Mouse (Mus musculus): ENCODE measurements around the gene Snx17.
"Not testable (repeated sequence)": the region's sequence is repeated elsewhere in the genome, so short reads cannot be mapped to it uniquely, and the experiment has no call there.

Gene Snx17

DNA sequence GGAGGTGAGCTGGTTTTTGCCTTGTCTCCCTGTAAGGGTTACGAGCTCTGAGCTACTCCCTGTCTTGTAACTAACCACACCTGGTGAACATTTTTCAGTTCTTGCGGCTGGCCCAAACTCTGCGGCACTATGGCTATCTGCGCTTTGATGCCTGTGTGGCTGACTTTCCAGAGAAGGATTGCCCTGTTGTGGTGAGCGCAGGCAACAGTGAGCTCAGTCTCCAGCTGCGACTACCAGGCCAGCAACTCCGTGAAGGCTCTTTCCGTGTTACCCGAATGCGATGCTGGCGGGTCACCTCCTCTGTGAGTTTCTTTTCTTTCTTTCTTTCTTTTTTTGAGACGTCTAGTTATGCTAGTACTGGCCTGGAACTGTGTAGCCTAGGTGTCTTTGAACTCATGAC, 4.0 kb downstream of the Snx17 start:
- DNase-seq: no peak

DNA sequence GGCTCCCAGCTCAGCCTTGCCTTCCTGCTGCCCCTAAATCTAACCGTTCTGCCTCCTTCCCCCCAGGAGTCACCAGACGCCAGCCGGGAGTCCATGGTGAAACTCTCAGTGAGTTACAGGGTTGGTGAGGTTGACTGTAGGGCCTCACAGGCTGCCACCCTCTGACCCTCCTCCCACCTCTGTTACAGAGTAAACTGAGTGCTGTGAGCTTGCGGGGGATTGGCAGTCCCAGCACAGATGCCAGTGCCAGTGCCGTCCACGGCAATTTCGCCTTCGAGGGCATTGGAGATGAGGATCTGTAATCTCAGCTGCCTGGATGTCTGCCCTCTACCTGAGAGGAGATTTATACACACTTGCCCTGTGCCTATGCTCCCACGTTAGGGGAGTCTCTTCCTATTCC, 5.1 kb downstream of the Snx17 start:
- DNase-seq: no peak

DNA sequence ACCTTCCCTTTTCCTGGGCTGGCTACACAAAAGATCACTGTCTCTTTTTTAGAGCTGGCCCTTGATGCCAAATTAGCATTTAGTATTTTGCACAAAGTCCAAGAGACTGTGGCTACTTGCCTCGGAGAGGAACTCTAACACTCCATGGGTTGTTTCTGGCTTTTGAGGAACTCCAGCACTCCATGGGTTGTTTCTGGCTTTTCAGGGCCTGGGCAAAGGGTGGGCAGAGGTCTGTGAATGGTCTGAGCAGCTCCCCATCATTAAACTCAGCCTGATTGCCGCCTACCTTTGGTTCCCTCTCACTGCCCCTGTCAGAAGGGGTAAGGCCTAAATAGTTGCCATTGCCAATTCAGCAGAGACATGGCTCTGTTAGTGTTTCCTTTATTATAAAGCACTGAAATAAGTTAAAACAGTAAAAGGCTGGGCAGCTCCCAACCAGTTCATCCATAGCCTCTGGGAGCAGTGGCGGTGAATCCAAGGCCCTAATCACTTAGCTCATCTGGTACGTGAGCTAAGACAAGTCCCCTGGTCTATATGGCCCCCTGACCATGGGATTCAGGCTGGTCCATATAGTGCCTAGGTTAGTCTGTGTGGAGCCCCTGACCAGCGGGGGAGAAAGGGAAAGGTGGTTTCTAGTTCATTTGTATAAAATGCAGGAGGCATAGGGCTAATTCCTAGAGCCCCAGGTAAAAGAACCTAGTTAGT, 5.7 kb downstream of the Snx17 start:
- no peak for DNase-seq

DNA sequence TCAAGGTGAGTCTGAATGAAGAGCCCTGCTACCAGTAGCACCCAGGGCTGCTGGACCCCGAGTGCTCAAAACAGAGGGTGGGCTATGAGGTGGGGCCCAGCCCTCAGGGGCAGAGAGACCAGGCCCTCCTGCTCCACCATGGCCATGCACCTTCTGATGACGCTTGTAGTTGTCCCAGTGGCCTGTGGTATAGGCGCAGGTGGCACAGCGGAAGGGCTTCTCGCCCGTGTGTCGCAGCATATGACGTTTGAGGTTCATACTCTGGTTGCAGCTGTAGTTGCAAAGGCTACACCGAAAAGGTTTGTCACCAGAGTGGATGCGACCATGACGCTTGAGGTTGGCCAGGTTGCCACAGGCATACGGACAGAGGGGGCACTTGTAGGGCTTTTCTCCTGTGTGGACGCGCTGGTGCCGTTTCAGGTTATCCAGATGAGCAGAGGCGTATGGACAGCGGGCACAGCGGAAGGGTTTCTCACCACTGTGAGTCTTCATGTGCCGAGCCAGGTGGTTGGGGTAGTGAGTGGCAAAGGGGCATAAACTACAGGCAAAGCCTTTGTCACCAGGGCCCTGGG, 6.4 kb downstream of the Snx17 start:
- peak in 1 of 2 experiments; percentile 19 for DNase-seq

DNA sequence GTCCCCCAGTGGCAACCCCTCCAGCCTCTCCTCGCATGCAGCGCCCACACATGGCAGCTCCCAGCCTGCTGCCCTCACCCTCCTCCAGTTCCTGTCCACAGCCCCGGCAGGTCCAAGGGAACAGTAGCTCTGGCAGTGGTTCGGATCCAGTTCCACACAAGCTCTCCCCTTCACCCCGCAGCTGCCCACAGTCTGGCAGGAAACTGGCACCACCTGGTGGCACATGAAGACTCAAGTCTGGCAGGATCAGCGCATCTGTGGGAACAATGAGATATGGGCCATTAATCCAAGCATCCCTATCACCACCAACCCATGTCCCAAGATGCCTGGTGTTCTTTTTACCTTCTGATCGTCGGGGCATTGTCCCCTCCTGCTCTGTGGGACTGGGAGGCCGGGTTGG, 6.9 kb downstream of the Snx17 start:
- DNase-seq: no peak

DNA sequence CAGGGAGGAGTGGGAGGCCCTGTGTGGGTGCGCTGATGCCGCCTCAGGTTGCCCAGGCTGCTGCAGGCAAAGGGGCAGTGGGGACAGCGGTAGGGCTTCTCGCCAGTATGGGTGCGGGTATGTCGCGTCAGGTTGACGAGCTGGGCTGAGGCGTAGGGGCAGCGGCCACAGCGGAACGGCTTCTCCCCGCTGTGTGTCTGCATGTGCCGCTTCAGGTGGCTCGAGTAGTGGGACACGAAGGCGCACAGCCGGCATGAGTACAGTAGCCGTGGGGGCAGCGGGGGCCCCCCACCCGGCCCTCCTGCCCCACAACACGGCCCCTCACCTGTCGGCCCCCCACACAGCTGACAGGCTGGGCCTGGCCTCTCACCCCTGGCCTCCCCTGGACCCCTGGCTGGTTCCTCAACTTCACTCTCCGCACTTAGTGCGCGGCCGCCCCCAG, 7.3 kb downstream of the Snx17 start:
- peak in 1 of 2 experiments; percentile 39 for DNase-seq

DNA sequence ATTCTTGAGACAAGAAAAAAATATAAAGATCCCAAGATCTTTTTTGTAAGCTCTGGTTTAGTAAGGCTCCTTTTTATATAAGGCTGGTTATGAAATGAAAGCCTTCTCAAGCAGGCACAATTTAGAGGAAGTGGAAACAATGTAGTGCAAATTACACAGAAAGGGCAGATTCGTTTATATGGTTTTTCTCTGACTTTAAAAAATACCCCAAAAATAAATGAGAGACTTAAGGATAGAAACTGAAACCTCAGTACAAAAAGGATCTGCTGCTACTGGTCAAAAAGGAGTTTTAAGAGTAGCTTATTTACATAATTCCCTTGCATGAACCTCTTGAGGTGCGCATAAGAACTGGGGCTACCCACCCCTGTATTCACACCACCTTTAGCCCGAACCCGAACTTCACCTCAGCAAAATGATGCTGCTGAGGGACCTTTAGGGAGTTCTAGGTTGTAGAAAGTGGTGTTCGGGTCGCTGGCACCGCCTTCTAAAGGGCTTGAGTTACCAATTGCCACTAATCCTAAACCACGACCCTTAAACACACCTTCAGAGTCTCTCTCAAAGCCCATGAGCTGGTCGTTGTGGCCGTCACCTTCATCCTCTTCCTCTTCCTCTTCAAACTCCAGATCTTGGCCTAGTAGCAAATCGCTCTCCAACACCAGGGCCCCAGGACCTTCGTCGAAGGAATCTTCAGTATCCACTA, 8.2 kb downstream of the Snx17 start:
- DNase-seq: peak in 1 of 2 experiments; percentile 23

DNA sequence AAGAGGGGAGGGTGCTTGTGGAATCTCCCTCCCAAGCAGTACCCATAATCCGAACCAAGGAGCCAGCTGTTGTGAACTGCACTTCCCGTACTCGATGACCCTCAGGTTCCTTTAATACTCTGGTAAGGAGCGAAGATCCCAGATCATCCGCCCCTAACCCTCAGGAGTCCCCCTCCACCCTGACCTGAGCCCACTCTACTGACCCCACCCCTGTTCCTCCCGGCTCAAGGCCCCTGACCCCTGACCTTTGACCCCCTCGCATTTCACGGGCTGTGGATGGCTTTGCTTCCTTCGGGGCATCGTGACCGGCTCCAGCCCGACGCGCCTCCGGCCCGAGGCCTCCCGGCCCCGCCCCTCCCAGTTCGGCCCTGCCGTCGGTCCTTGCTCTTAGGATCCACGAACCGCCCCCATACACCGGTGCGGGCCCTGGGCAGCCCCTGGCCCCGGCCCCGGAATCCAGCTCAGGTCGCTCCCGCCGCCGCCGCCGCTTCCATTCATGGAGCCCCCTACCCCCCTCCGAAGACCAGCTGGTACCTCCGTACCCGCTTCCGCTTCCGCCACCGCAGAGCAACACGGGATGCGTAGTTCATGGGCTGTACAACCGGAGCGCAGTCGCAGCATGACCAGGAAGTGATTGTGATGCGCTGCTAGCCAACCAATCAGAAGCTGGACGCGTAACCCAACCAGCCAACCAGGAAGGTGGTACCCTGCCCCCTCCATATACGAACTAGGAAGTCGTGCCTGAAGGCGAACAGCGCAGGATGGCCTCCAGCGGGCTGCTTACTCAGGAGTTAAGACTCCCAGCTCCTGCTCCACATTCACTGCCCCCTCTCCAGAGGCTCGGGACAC, 8.9 kb downstream of the Snx17 start, which contains the start of gene Zfp513:
Zfp513 (minus strand) TSS at position 562 of the 849 bp plus-strand sequence.
- peak; percentile 95 to 97 for DNase-seq

DNA sequence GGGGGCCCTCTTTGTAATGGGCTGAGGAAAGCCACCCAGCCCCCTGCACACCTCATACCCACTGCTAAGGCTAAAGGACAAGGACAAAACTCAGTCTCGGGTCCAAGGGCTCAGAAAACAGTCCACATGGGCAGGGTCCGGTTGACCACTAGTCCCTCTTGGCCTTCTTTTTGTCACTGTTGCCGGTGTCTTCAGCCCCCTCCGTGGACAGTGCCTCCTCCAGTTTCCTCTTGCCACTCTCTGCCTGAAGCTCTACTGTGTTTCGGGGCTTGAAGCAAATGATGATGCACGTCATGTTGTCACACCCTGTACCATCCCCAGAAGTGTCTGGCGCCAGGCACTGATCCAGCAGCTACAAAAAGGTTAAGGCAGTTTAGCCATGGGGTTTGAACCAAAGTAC, 9.9 kb downstream of the Snx17 start:
- no peak for DNase-seq

DNA sequence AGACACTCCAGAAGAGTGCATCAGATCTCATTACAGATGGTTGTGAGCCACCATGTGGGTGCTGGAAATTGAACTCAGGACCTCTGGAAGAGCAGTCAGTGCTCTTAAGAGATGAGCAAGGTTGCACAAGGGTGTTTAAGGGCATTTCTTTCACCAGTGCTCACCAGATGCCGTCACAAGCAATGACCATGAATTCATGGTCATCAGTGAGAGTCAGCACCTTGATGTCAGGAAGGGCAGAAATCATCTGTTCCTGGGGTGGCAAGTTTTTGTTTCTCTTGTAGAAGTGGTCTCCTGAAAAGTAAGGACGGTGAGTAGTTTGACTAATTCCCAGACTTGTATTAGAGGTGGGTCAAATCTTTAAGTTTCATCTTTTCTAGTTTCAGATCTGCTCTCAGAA, 10.8 kb downstream of the Snx17 start:
- DNase-seq: no peak

DNA sequence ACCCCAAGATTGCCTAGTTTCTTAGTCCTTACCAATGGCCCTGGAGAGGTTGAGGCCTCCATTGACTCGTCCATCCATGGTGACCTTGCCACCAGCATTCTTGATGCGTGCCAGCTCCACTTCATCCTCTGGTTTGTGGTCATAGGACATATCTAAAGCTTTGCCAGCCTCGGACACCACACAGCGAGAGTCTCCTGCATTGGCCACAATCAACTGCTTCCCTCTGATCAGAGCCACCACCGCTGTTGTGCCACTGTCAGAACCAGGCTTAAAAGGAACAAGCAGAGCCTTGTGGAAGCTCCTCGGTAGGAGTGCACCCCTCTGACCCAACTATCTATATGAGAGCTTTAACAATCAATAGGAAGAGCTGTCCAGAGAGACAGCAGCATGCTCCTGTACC, 11.4 kb downstream of the Snx17 start:
- DNase-seq: no peak

DNA sequence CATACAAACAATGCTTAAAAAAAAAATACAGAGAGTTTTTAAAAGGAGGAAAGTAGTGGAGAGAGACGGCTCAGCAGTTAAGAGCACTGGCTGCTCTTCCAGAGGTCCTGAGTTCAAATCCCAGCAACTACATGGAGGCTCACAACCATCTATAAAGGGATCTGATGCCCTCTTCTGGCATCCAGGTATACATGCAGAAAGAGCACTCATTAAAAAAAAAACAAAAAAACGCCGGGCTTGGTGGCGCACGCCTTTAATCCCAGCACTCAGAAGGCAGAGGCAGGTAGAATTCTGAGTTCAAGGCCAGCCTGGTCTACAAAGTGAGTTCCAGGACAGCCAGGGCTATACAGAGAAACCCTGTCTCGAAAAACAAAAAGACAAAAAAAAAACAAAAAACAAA, 23.5 kb downstream of the Snx17 start:
- DNase-seq: not testable (repeated sequence)

DNA sequence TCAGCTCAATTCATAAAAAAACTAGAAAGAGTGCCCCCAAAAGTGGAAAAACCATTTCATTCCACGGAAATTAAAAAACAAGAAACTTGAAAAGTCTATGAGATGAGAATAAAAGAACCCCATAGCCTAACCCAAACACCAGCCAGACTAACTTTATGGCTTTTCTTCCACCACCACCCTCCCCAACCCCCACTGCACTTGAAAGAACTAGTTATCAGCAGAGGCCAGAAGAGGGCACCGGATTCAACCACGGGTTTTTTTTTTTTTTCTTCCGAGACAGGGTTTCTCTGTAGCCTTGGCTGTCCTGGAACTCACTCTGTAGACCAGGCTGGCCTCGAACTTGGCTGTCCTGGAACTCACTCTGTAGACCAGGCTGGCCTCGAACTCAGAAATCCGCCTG, 25.3 kb downstream of the Snx17 start:
- no peak for DNase-seq

DNA sequence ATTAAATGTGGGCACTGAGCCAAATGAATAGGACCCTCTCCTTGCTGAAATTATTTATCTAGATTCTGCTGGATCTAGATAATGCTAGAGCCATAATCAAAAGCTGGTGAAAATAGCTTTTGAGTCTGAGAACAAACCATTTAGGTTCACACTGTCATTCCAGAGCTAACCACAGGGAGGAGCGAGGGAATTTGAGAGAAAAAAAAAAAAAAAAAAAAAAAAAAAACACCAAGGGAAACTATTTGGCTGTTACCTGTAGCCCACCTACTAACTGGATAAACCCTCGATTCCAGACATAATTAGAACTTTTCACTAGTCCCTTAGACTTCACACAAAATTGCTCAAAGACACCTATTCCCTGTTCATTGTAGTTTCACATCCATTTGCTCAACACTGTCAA, 26.0 kb downstream of the Snx17 start:
- no peak for DNase-seq

DNA sequence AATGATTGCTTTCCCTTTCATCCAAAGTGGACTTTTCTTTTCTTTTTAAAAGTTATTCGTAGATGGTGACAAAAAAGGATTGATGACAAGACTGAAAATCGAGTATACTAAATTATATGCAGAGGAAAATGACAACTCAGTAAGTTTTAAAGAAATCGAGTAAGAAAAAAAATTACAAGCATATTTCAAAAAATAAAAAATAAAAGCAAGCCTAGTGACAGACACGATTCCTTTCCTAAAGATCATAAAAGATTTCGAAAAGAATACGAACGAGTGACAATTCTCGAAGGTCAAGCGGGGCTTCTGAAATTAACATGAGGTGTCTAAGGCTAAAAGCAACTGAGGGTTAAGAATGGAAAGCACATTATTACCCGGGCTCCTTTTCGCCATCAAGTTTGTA, 26.4 kb downstream of the Snx17 start:
- DNase-seq: no peak

DNA sequence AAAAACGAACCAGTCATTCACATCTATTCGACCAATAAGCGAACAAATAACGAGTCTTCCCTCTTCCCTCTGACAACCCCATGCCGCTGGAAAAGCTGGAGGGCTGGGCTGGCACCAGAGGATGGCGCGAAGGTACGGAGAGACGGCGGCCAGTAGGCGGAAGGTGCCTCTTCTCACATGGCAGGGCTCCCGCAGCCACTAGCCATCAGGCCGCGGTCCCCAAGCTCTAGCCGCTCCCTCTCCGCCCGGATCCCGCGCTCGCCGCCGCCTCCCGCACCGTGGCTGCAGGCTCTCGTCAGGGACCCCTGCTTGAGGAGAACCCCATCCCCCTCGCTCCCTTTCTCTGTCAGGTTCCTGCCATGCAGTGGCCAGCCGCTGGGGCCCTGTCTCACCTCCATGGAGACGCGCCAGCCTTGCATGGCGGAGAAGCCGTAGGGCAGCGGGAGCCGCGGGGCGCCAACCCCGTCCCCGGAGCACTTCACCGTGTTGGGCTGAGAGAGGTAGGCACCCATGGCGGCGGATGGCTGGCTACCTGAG, 27.0 kb downstream of the Snx17 start:
- DNase-seq: no peak

DNA sequence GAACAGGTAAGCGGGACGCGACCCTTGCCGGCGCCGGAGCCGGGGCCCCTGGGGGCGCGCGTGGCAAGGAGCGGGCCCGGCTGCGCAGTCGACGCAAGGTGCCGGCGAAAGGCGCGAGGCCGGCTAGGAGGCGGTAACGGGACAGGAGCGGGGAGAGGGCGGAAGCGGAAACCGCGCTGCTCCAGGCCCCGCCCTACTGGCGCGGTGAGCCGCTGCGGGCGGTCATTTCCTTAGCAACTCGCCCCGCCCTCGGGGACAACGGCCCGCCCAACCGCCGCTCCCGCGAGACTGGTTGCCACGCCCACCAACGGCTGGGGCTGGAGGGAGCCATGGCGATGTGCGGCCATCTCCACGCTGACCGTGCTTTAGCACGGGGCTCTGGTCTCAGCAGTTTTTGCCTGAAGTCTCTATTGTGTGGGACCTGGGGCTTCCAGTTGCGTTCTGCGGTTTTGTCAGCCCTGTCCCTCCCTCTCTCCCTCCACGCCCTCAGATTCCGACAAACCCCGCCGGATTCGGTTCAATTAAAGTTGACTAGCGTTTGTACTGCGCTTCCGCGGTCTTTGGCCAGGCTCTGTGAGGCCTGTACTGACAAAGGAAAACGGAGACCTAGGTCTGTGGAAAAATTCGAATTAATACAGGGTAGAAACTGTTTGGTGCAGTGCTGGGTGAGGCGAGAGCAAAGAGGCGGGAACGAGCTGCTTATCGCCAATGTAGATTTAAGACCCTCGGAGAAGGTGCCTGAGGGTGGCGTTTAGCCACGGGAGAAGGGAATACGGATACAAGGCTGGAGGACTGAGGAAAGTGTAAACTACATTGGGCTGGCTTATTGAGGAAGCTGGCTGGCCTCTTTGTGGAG, 27.6 kb downstream of the Snx17 start, which contains the start of gene Ppm1g:
Ppm1g (minus strand) TSS at position 240 of the 856 bp plus-strand sequence.
- DNase-seq: peak; percentile 93 to 97

DNA sequence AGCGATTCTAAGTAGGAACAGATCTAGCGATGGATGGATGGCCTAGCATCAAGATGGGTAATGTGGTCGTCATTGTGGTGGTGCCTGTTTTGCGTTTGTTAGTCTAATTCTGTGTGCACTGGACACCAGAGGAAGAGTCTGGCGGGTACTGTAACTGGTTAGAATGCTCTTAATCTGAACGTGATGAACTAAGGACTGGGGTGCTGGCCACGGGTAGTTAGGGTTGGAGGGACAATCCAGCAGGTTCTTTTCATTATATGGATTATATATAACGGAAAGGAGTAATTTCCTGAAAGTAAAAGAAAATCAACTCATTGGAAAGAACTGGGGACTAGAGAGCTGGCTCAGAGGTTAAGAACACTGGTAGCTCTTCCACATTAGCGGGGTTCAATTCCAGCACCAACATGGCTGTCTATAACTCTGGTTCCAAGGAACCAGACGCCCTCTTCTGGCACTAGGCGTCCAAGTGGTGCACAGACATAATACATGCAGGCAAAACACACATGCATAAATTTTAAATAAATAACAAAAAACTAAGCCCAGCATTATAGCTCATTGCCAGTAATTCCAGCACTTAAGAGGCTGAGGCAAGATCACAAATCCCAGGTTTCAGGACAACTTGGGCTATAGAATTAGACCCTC, 28.4 kb downstream of the Snx17 start:
- DNase-seq: peak in 1 of 2 experiments; percentile 20

DNA sequence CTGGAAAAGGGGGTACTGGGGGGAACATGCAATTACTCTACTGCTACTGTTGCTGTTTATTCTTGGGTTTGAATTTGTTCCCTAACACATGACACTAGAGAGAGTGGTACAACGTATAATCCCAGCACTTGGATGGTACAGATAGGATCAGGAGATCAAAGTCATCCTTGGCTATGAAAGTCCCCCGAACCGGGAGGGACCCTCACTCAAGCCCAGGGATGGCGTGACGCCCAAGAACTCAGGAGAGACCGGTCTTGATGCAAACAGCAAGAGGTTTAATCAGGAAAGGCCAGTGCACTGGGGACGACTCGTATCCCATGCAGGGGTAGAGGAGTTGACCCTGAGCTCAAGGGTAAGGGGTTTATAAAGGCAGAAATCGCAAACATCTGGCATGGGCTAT, 29.7 kb downstream of the Snx17 start:
- no peak for DNase-seq

DNA sequence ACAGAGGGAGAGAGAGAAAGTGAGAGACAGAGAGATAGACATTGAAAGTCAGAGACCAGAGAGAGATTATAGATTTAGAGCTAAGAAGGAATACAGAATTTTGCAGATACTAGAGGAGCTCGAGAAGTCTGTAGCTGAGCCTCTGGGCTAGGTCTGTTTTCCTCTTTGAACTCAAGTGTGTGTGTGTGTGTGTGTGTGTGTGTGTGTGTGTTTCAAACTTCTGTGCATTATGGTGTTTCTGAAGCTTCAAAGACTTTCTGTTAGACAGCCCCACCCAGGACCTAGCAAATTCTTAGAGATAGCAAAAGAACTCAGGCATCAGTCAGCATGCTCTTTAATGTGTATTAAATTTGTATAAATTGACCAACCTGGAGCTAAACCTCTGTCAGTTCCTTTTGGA, 33.6 kb downstream of the Snx17 start:
- DNase-seq: no peak
